Mouse (Mus musculus): ENCODE results near the gene Ripor2. TPM values are rescaled to one million over a fixed set of nuclear protein-coding genes. Genes with fewer than 3 reads are reported as not detected.

Ripor2 gene
- polyA plus RNA-seq, 1 experiment from 2014 or later = 3.1 TPM

- Histone ChIP-seq H3K9ac (replicated peaks; ENCODE audit: low read depth) (no peak overlapping the region), H3K4me2 (replicated peaks; ENCODE audit: low read depth, low read length) (no peak overlapping the region), H3K27me3 (replicated peaks; ENCODE audit: insufficient read depth, low read length) (no peaks in the 10 kb centered on the region), H3K9me3 (ENCODE audit: low read length) (no peaks in the 10 kb centered on the region), H3K36me3 (ENCODE audit: insufficient read depth, low read length) (no peaks in the 10 kb centered on the region), H3K27ac (ENCODE audit: low read length) (peak overlapping the region; percentile 81), H3K4me1 (ENCODE audit: insufficient read depth, low read depth, low read length) (peaks cover 19% of the 10 kb centered on the region; the same call in 1 of the 2 replicates), H3K4me3 (ENCODE audit: low read depth, low read length) (no peak overlapping the region)
- ATAC-seq = peak; percentile 83
- WGBS = 16% methylated on average over 3 of the region's 3 CpGs
- peak; percentile 89 for DNase-seq (ENCODE audit: low spot score)
- TF ChIP-seq CTCF (IDR thresholded peaks at IDR 0.05) (no peak), EP300 (IDR thresholded peaks at IDR 0.05) (peak; percentile 86)
Measured at GRCm38 (mm10) chr13:24565950-24566320, 16.1 kb upstream of the Ripor2 start.

GRCm38 (mm10) chr13:24567176-24567811 lies 14.7 kb upstream of the Ripor2 start:
- Histone ChIP-seq H3K4me1 (ENCODE audit: insufficient read depth, low read depth, low read length) (peaks cover 19% of the 10 kb centered on the region; the same call in 1 of the 2 replicates), H3K4me3 (ENCODE audit: low read depth, low read length) (no peak overlapping the region), H3K4me2 (replicated peaks; ENCODE audit: low read depth, low read length) (no peak overlapping the region), H3K27ac (ENCODE audit: low read length) (0 out of 2 replicates have a peak overlapping the region, but pooled peaks have one; percentile 81), H3K9me3 (ENCODE audit: low read length) (no peaks in the 10 kb centered on the region), H3K36me3 (ENCODE audit: insufficient read depth, low read length) (no peaks in the 10 kb centered on the region), H3K9ac (replicated peaks; ENCODE audit: low read depth) (no peak overlapping the region), H3K27me3 (replicated peaks; ENCODE audit: insufficient read depth, low read length) (no peaks in the 10 kb centered on the region)
- ATAC-seq (0 out of 2 replicates have a peak, but pooled peaks have one; percentile 27), DNase-seq (ENCODE audit: low spot score) (peak; percentile 72)
- TF ChIP-seq CTCF (IDR thresholded peaks at IDR 0.05) (no peak), EP300 (IDR thresholded peaks at IDR 0.05) (peak; percentile 43; the same call in 1 of the 2 replicates)
- WGBS = 56% methylated on average over 11 of the region's 11 CpGs

GRCm38 (mm10) chr13:24569066-24569465 lies 12.9 kb upstream of the Ripor2 start:
- Histone ChIP-seq H3K4me2 (replicated peaks; ENCODE audit: low read depth, low read length) (no peak overlapping the region), H3K27me3 (replicated peaks; ENCODE audit: insufficient read depth, low read length) (no peaks in the 10 kb centered on the region), H3K4me3 (ENCODE audit: low read depth, low read length) (no peak overlapping the region), H3K9ac (replicated peaks; ENCODE audit: low read depth) (no peak overlapping the region), H3K9me3 (ENCODE audit: low read length) (no peaks in the 10 kb centered on the region), H3K36me3 (ENCODE audit: insufficient read depth, low read length) (no peaks in the 10 kb centered on the region), H3K27ac (ENCODE audit: low read length) (no peak overlapping the region), H3K4me1 (ENCODE audit: insufficient read depth, low read depth, low read length) (peaks cover 19% of the 10 kb centered on the region; the same call in 1 of the 2 replicates)
- DNase-seq (ENCODE audit: low spot score) (no peak), ATAC-seq (no peak)
- 86% methylated on average over 4 of the region's 4 CpGs for WGBS
- TF ChIP-seq CTCF (IDR thresholded peaks at IDR 0.05) (no peak), EP300 (IDR thresholded peaks at IDR 0.05) (no peak)

GRCm38 (mm10) chr13:24570716-24571115 lies 11.3 kb upstream of the Ripor2 start:
- H3K36me3 ChIP-seq (ENCODE audit: insufficient read depth, low read length) = no peaks in the 10 kb centered on the region
- H3K27me3 ChIP-seq (replicated peaks; ENCODE audit: insufficient read depth, low read length) = no peaks in the 10 kb centered on the region
- H3K4me2 ChIP-seq (replicated peaks; ENCODE audit: low read depth, low read length) = no peak overlapping the region
- no peak overlapping the region for H3K27ac ChIP-seq (ENCODE audit: low read length)
- ATAC-seq (no peak), DNase-seq (ENCODE audit: low spot score) (no peak)
- no peak overlapping the region for H3K4me3 ChIP-seq (ENCODE audit: low read depth, low read length)
- TF ChIP-seq CTCF (IDR thresholded peaks at IDR 0.05) (no peak), EP300 (IDR thresholded peaks at IDR 0.05) (no peak)
- WGBS = 23% methylated on average over 2 of the region's 2 CpGs
- no peak overlapping the region for H3K9ac ChIP-seq (replicated peaks; ENCODE audit: low read depth)
- H3K4me1 ChIP-seq (ENCODE audit: insufficient read depth, low read depth, low read length) = peaks cover 13% of the 10 kb centered on the region; the same call in 1 of the 2 replicates
- no peaks in the 10 kb centered on the region for H3K9me3 ChIP-seq (ENCODE audit: low read length)

GRCm38 (mm10) chr13:24571906-24572305 lies 10.1 kb upstream of the Ripor2 start:
- DNase-seq (ENCODE audit: low spot score) (no peak), ATAC-seq (no peak)
- Histone ChIP-seq H3K27me3 (replicated peaks; ENCODE audit: insufficient read depth, low read length) (no peaks in the 10 kb centered on the region), H3K36me3 (ENCODE audit: insufficient read depth, low read length) (no peaks in the 10 kb centered on the region), H3K9ac (replicated peaks; ENCODE audit: low read depth) (no peak overlapping the region), H3K9me3 (ENCODE audit: low read length) (no peaks in the 10 kb centered on the region), H3K4me3 (ENCODE audit: low read depth, low read length) (no peak overlapping the region), H3K27ac (ENCODE audit: low read length) (no peak overlapping the region), H3K4me2 (replicated peaks; ENCODE audit: low read depth, low read length) (no peak overlapping the region), H3K4me1 (ENCODE audit: insufficient read depth, low read depth, low read length) (peaks cover under 1% of the 10 kb centered on the region; the same call in 1 of the 2 replicates)
- WGBS = 59% methylated on average over 6 of the region's 6 CpGs
- TF ChIP-seq CTCF (IDR thresholded peaks at IDR 0.05) (no peak), EP300 (IDR thresholded peaks at IDR 0.05) (no peak)

- no peaks in the 10 kb centered on the region for H3K27me3 ChIP-seq (replicated peaks; ENCODE audit: insufficient read depth, low read length)
- ATAC-seq = no peak
- H3K9ac ChIP-seq (replicated peaks; ENCODE audit: low read depth) = no peak overlapping the region
- TF ChIP-seq EP300 (IDR thresholded peaks at IDR 0.05) (no peak), CTCF (IDR thresholded peaks at IDR 0.05) (no peak)
- no peaks in the 10 kb centered on the region for H3K4me1 ChIP-seq (ENCODE audit: insufficient read depth, low read depth, low read length)
- no peaks in the 10 kb centered on the region for H3K9me3 ChIP-seq (ENCODE audit: low read length)
- H3K4me3 ChIP-seq (ENCODE audit: low read depth, low read length) = no peak overlapping the region
- DNase-seq (ENCODE audit: low spot score) = no peak
- no peak overlapping the region for H3K27ac ChIP-seq (ENCODE audit: low read length)
- 85% methylated on average over 3 of the region's 3 CpGs for WGBS
- no peaks in the 10 kb centered on the region for H3K36me3 ChIP-seq (ENCODE audit: insufficient read depth, low read length)
- no peak overlapping the region for H3K4me2 ChIP-seq (replicated peaks; ENCODE audit: low read depth, low read length)
Measured at GRCm38 (mm10) chr13:24575126-24575525, 6.9 kb upstream of the Ripor2 start.
